Comparison of ENCODE assay signal across 9 mouse cellular contexts in the genomic region with DNA sequence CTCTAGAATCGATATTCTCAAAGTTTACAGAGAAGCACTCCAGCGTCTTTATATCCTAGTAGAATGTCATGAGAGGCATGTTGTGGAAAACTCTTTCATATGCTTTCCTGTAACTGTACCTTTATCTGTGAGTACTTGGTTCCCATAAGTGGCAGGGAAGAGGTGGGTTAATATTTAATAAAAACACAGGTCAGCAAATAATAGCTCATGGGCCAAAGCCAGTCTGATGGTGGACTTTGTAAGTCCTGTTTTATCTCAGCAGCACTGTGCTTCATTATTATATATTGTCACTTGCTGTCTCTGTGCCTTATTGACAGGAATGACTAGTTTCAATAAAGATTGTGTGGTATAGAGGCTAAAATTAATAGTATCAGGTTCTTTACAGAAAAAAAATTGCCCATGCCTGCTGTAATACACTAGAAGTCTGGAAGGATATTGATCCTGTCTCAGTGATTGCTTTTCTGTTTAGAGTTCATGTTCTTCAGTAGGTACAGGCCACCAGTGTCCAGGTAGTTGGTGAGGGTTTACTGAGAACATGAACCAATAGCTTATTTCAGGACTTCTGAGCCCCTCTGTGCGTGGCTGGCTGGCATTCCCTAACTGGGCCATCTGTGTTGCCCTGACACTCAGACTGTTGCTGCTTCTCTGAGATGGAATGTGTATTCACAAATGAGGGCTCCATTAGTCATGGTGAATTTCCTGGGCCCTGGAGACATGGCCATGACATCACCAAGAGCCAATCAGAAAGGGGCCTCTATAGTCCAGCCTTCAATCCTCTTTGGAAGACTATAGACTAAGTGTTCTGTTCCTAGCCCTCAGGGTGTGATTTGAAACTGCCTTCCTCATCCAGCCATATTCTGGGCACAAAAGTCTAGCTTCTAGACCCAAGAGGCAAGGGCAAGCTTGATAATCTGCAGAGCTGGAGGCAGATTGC.
DNase-seq lines count a peak whose midpoint lies in the region; ATAC-seq and TF ChIP-seq lines count a peak whose summit lies in the region.
"Had no signal": no experiment of that assay in that cellular context is flagged by ENCODE, and none has a peak within 500 bp of the region (broad histone marks: within the 10 kb centered on the region; RNA-seq: fewer than 3 reads in every experiment).

No protein-coding gene starts in this region.

- H3K27me3 ChIP-seq in liver, adult 2 months (ENCODE audit: control insufficient read depth, insufficient read depth, low read length): no peaks in the 10 kb centered on the region
- no peaks in the 10 kb centered on the region for H3K27me3 ChIP-seq in liver, embryonic 11.5 days (replicated peaks; ENCODE audit: control insufficient read depth, insufficient read depth, low read length)
- no peaks in the 10 kb centered on the region for H3K27me3 ChIP-seq in kidney, postnatal 0 days (ENCODE audit: insufficient read depth, low read length)
- H3K27me3 ChIP-seq: megakaryocyte, embryonic 14.5 days had no signal

- no peak for TF ChIP-seq CTCF in liver, adult 2 months (IDR thresholded peaks at IDR 0.05; ENCODE audit: low read depth, low read length)
- TF ChIP-seq CTCF in embryonic fibroblast, embryonic 13.5 days (IDR thresholded peaks at IDR 0.05; ENCODE audit: borderline replicate concordance, insufficient read depth, low read length): no peak
- TF ChIP-seq CTCF in kidney, postnatal 0 days (IDR thresholded peaks at IDR 0.05; ENCODE audit: low read depth): no peak

- peak overlapping the region; percentile 99 for H3K27ac ChIP-seq in liver, adult 2 months (replicated peaks; ENCODE audit: insufficient read depth, low read depth, low read length)
- H3K27ac ChIP-seq in liver, embryonic 11.5 days (ENCODE audit: low read depth, low read length): no peak overlapping the region
- H3K27ac ChIP-seq in embryonic fibroblast, embryonic 13.5 days (ENCODE audit: insufficient read depth, low read length): peak overlapping the region; percentile 99
- H3K27ac ChIP-seq in kidney, postnatal 0 days: peak overlapping the region; percentile 57

- no peaks in the 10 kb centered on the region for H3K79me2 ChIP-seq in liver, adult 2 months (ENCODE audit: control insufficient read depth, insufficient read depth, low read length)

- peaks cover 16% of the 10 kb centered on the region for H3K4me1 ChIP-seq in liver, adult 2 months (ENCODE audit: control insufficient read depth, insufficient read depth, low read length)
- H3K4me1 ChIP-seq in liver, embryonic 11.5 days (replicated peaks; ENCODE audit: control insufficient read depth, insufficient read depth, low read length): peaks cover 7% of the 10 kb centered on the region
- peaks cover 8% of the 10 kb centered on the region for H3K4me1 ChIP-seq in embryonic fibroblast, embryonic 13.5 days (ENCODE audit: control insufficient read depth, insufficient read depth, low read length)
- H3K4me1 ChIP-seq in kidney, postnatal 0 days (replicated peaks; ENCODE audit: insufficient read depth, low read length): peaks cover 14% of the 10 kb centered on the region; the same call in 1 of the 2 replicates

- no peak overlapping the region for H3K4me2 ChIP-seq in liver, embryonic 11.5 days
- no peak overlapping the region for H3K4me2 ChIP-seq in kidney, postnatal 0 days (ENCODE audit: low read length)

- 32% methylated on average over 3 of the region's 3 CpGs for WGBS in liver, adult 2 months
- 78% methylated on average over 3 of the region's 3 CpGs for WGBS in liver, embryonic 11.5 days
- 71% methylated on average over 3 of the region's 3 CpGs for whole genome bisulfite sequencing in kidney, postnatal 0 days

- no peaks in the 10 kb centered on the region for H3K9me3 ChIP-seq in liver, embryonic 11.5 days (ENCODE audit: control insufficient read depth, low read length)
- H3K9me3 ChIP-seq in kidney, postnatal 0 days (replicated peaks; ENCODE audit: low read length): no peaks in the 10 kb centered on the region
- H3K9me3 ChIP-seq: megakaryocyte, embryonic 14.5 days had no signal

- H3K4me3 ChIP-seq in liver, adult 2 months (ENCODE audit: insufficient read depth, low read depth, low read length): no peak overlapping the region
- no peak overlapping the region for H3K4me3 ChIP-seq in liver, embryonic 11.5 days (ENCODE audit: low read depth, low read length)
- no peak overlapping the region for H3K4me3 ChIP-seq in embryonic fibroblast, embryonic 13.5 days (ENCODE audit: insufficient read depth, low read length)
- no peak overlapping the region for H3K4me3 ChIP-seq in kidney, postnatal 0 days (replicated peaks; ENCODE audit: low read depth, low read length)
- H3K4me3 ChIP-seq: megakaryocyte, embryonic 14.5 days had no signal

- H3K36me3 ChIP-seq in liver, adult 2 months (ENCODE audit: control insufficient read depth, insufficient read depth, low read length): no peaks in the 10 kb centered on the region
- H3K36me3 ChIP-seq in liver, embryonic 11.5 days (ENCODE audit: control insufficient read depth, insufficient read depth, low read length): no peaks in the 10 kb centered on the region
- H3K36me3 ChIP-seq in kidney, postnatal 0 days (ENCODE audit: insufficient read depth, low read length): no peaks in the 10 kb centered on the region

- peak; percentile 97 for DNase-seq in liver, adult 2 months (ENCODE audit: extremely low read depth, low read depth, low spot score)
- DNase-seq in liver, embryonic 11.5 days (ENCODE audit: low spot score): no peak
- DNase-seq in kidney, postnatal 0 days (ENCODE audit: low spot score): no peak
- DNase-seq in neural tube, embryonic 10.5 days (ENCODE audit: extremely low spot score, low spot score): peak; percentile 55
- no peak for DNase-seq in gastrocnemius, postnatal 4 days (ENCODE audit: low spot score in 2 of 2)
- DNase-seq in cerebellum, adult 11 months: no peak

- ATAC-seq in liver, embryonic 11.5 days (replicated peaks; ENCODE audit: low FRiP score): no peak
- peak; percentile 44; the same call in 1 of the 2 replicates for ATAC-seq in kidney, postnatal 0 days (replicated peaks; ENCODE audit: low FRiP score, low read depth)
- no peak for ATAC-seq in CD4-positive, CD25-positive, alpha-beta regulatory T cell, adult 4 months

- TF ChIP-seq POLR2A in liver, adult 2 months (IDR thresholded peaks at IDR 0.05; ENCODE audit: extremely low read depth, insufficient read depth, low read length): no peak
- no peak for TF ChIP-seq POLR2A in embryonic fibroblast, embryonic 13.5 days (IDR thresholded peaks at IDR 0.05; ENCODE audit: low read depth, low read length)

- no peak overlapping the region for H3K9ac ChIP-seq in liver, adult 2 months (ENCODE audit: low read depth, low read length)
- no peak overlapping the region for H3K9ac ChIP-seq in liver, embryonic 11.5 days (ENCODE audit: low read depth, low read length)
- H3K9ac ChIP-seq in kidney, postnatal 0 days (ENCODE audit: low read depth, low read length): no peak overlapping the region

Comparison
In these comparisons a context has a peak if more than half of its experiments do, and no peak if none do; other contexts are left out.
1. DNase-seq: peak in liver, adult 2 months (single experiment) and neural tube, embryonic 10.5 days (single experiment); none in liver, embryonic 11.5 days (single experiment), kidney, postnatal 0 days (single experiment), gastrocnemius, postnatal 4 days (0 of 2) and cerebellum, adult 11 months (single experiment).